Mouse (Mus musculus): Measurements from ENCODE around the gene Olfr411. TPM values are rescaled to one million over a fixed set of nuclear protein-coding genes. Genes with fewer than 3 reads are reported as not detected.

Gene Olfr411
- polyA plus RNA-seq, 1 experiment, result not detected

DNA sequence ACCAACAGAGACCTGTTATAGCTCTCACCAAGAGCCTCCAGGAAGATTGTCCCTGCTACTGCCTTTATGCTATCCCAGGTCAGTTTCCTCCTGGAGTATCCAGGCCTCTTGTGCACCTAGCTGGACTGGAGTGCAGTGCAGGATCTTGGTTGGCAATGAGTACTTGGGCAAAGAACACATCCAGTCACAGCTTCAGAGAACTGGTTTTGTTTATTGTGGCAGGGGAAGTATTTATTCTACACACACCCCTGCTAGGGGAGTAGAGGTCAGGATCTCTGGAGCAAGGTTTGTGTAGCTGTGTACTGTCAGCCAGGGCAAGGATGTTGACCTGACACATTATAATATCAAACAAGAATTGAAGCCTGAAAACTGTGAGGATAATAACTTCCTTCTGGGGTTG, 23.7 kb downstream of the Olfr411 start:
- TF ChIP-seq POLR2A (IDR thresholded peaks at IDR 0.05; ENCODE audit: low read depth, low read length) (no peak), CTCF (IDR thresholded peaks at IDR 0.05; ENCODE audit: extremely low read depth, insufficient read depth, insufficient read length, insufficient replicate concordance) (no peak)
- DNase-seq (ENCODE audit: low read depth in 1 of 2, low spot score in 2 of 2), result no peak
- H3K27ac ChIP-seq (ENCODE audit: insufficient read depth, low read length), result no peak overlapping the region
- H3K4me3 ChIP-seq (ENCODE audit: extremely low read depth, insufficient read depth, insufficient read length), result no peak overlapping the region
- no peaks in the 10 kb centered on the region; the same call in 1 of the 2 replicates for H3K4me1 ChIP-seq (ENCODE audit: control insufficient read depth, insufficient read depth, insufficient read length)
- no peaks in the 10 kb centered on the region for H3K36me3 ChIP-seq (ENCODE audit: control insufficient read depth, insufficient read depth, low read length)
- no peaks in the 10 kb centered on the region for H3K27me3 ChIP-seq (ENCODE audit: control insufficient read depth, insufficient read depth, low read length)

GRCm38 (mm10) chr11:74326044-74326443, 26.4 kb downstream of the Olfr411 start:
- Histone ChIP-seq H3K27ac (ENCODE audit: insufficient read depth, low read length) (no peak overlapping the region), H3K4me1 (ENCODE audit: control insufficient read depth, insufficient read depth, insufficient read length) (no peaks in the 10 kb centered on the region), H3K36me3 (ENCODE audit: control insufficient read depth, insufficient read depth, low read length) (no peaks in the 10 kb centered on the region), H3K27me3 (ENCODE audit: control insufficient read depth, insufficient read depth, low read length) (no peaks in the 10 kb centered on the region), H3K4me3 (ENCODE audit: extremely low read depth, insufficient read depth, insufficient read length) (no peak overlapping the region)
- no peak for DNase-seq (ENCODE audit: low read depth in 1 of 2, low spot score in 2 of 2)
- TF ChIP-seq POLR2A (IDR thresholded peaks at IDR 0.05; ENCODE audit: low read depth, low read length) (no peak), CTCF (IDR thresholded peaks at IDR 0.05; ENCODE audit: extremely low read depth, insufficient read depth, insufficient read length, insufficient replicate concordance) (no peak)
- WGBS, result 32% methylated on average over 2 of the region's 2 CpGs

Other genes with a start within 250 kb of the Olfr411 start
- not detected in 2 replicates for gene Olfr401, start 238.9 kb downstream of the Olfr411 start, polyA plus RNA-seq (2012; rRNA removed)
- gene Olfr402, start 199.1 kb downstream of the Olfr411 start, polyA plus RNA-seq (2012; rRNA removed), result not detected in 2 replicates
- gene Olfr403, start 166.4 kb downstream of the Olfr411 start, polyA plus RNA-seq (2012; rRNA removed), result not detected in 2 replicates
- not detected in 2 replicates for gene Olfr43, start 141.3 kb downstream of the Olfr411 start, polyA plus RNA-seq (2012; rRNA removed)
- not detected in 2 replicates for gene Olfr406, start 92.8 kb downstream of the Olfr411 start, polyA plus RNA-seq (2012; rRNA removed)
- not detected in 2 replicates for gene Olfr59, start 68.9 kb downstream of the Olfr411 start, polyA plus RNA-seq (2012; rRNA removed)
- gene Olfr410, start 14.6 kb downstream of the Olfr411 start, polyA plus RNA-seq (2012; rRNA removed), result not detected in 2 replicates
- gene Olfr412, start 9.4 kb upstream of the Olfr411 start, polyA plus RNA-seq (2012; rRNA removed), result not detected in 2 replicates

Data from spleen, adult 2 months (tissue).